Mouse (Mus musculus): Measurements from ENCODE around the gene Aimp1. TPM values are rescaled to one million over a fixed set of nuclear protein-coding genes. Genes with fewer than 3 reads are reported as not detected.

The Aimp1 gene
- total RNA-seq, 1 experiment from 2014 or later = 48.2 TPM

Other genes with a start within 250 kb of the Aimp1 start
- gene Gimd1, start 54.5 kb downstream of the Aimp1 start, total RNA-seq (2021) = 1.0 TPM in 1 of 2 replicates, not detected in the other
- 19.0 and 21.7 TPM in 2 replicates for gene Tbck, start 226 bp downstream of the Aimp1 start, total RNA-seq (2021)